Mouse (Mus musculus): ENCODE measurements at regions not wholly inside any gene's neighbourhood (a gene's known extent, or its start where the extent isn't known, plus 50 kb on each side); places are given as distances from the start of the nearest gene placed in this dataset.

GRCm38 (mm10) chr6:41126855-41127254 lies 91.5 kb upstream of the 2210010C04Rik start:
- no peak for TF ChIP-seq POLR2A (IDR thresholded peaks at IDR 0.05; ENCODE audit: low read depth, low read length)
- TF ChIP-seq CTCF (conservative IDR thresholded peaks at IDR 0.05; ENCODE audit: insufficient read depth, insufficient read length, low read depth, low read length): no peak
